Mouse (Mus musculus): ENCODE results near the gene Rnf145. TPM values are rescaled to one million over a fixed set of nuclear protein-coding genes. Genes with fewer than 3 reads are reported as not detected.

Rnf145 gene
- polyA plus RNA-seq, 1 experiment from 2014 or later, result 46.5 TPM

- H3K36me3 ChIP-seq, result peaks cover 9% of the 10 kb centered on the region
- no peak overlapping the region for H3K9ac ChIP-seq
- H3K4me2 ChIP-seq, result no peak overlapping the region
- no peak for ATAC-seq (ENCODE audit: extremely low read depth, insufficient number of reproducible peaks, low FRiP score, low TSS enrichment)
- H3K9me3 ChIP-seq, result 0 out of 2 replicates have a peak, but pooled peaks cover 5% of the 10 kb centered on the region
- no peak overlapping the region for H3K27ac ChIP-seq (replicated peaks)
- H3K27me3 ChIP-seq (replicated peaks), result no peaks in the 10 kb centered on the region
- no peaks in the 10 kb centered on the region for H3K4me1 ChIP-seq
- 91% methylated on average over 5 of the region's 5 CpGs for WGBS
- H3K4me3 ChIP-seq, result no peak overlapping the region
Observed at GRCm38 (mm10) chr11:44572781-44573180, 54.0 kb downstream of the Rnf145 start.

- no peak overlapping the region for H3K4me2 ChIP-seq
- H3K27me3 ChIP-seq (replicated peaks), result no peaks in the 10 kb centered on the region
- no peaks in the 10 kb centered on the region for H3K4me1 ChIP-seq
- no peak overlapping the region for H3K4me3 ChIP-seq
- no peak for ATAC-seq (ENCODE audit: extremely low read depth, insufficient number of reproducible peaks, low FRiP score, low TSS enrichment)
- H3K9ac ChIP-seq, result no peak overlapping the region
- H3K27ac ChIP-seq (replicated peaks), result no peak overlapping the region
- H3K36me3 ChIP-seq, result peaks cover 8% of the 10 kb centered on the region
- 0 out of 2 replicates have a peak, but pooled peaks cover 5% of the 10 kb centered on the region for H3K9me3 ChIP-seq
- WGBS, result 65% methylated on average over 3 of the region's 3 CpGs
Observed at GRCm38 (mm10) chr11:44573396-44573795, 54.6 kb downstream of the Rnf145 start.

GRCm38 (mm10) chr11:44574391-44574790 lies 55.6 kb downstream of the Rnf145 start:
- no peak overlapping the region for H3K4me2 ChIP-seq
- H3K9ac ChIP-seq, result no peak overlapping the region
- H3K9me3 ChIP-seq, result 0 out of 2 replicates have a peak, but pooled peaks cover 3% of the 10 kb centered on the region
- H3K27me3 ChIP-seq (replicated peaks), result no peaks in the 10 kb centered on the region
- H3K4me3 ChIP-seq, result no peak overlapping the region
- H3K36me3 ChIP-seq, result peaks cover 5% of the 10 kb centered on the region
- no peak overlapping the region for H3K27ac ChIP-seq (replicated peaks)
- no peaks in the 10 kb centered on the region for H3K4me1 ChIP-seq
- WGBS, result 84% methylated on average over 8 of the region's 8 CpGs
- no peak for ATAC-seq (ENCODE audit: extremely low read depth, insufficient number of reproducible peaks, low FRiP score, low TSS enrichment)

GRCm38 (mm10) chr11:44574820-44575219 lies 56.1 kb downstream of the Rnf145 start:
- 92% methylated on average over 5 of the region's 5 CpGs for WGBS
- Histone ChIP-seq H3K4me1 (no peaks in the 10 kb centered on the region), H3K9ac (no peak overlapping the region), H3K36me3 (0 out of 2 replicates have a peak, but pooled peaks cover 1% of the 10 kb centered on the region), H3K4me2 (no peak overlapping the region), H3K9me3 (no peaks in the 10 kb centered on the region), H3K27me3 (replicated peaks) (no peaks in the 10 kb centered on the region), H3K4me3 (no peak overlapping the region), H3K27ac (replicated peaks) (no peak overlapping the region)
- no peak for ATAC-seq (ENCODE audit: extremely low read depth, insufficient number of reproducible peaks, low FRiP score, low TSS enrichment)

- no peaks in the 10 kb centered on the region for H3K27me3 ChIP-seq (replicated peaks)
- no peaks in the 10 kb centered on the region for H3K4me1 ChIP-seq
- H3K9me3 ChIP-seq, result no peaks in the 10 kb centered on the region
- H3K27ac ChIP-seq (replicated peaks), result no peak overlapping the region
- ATAC-seq (ENCODE audit: extremely low read depth, insufficient number of reproducible peaks, low FRiP score, low TSS enrichment), result no peak
- no peak overlapping the region for H3K9ac ChIP-seq
- WGBS, result 77% methylated on average over 9 of the region's 9 CpGs
- no peaks in the 10 kb centered on the region for H3K36me3 ChIP-seq
- H3K4me3 ChIP-seq, result no peak overlapping the region
- H3K4me2 ChIP-seq, result no peak overlapping the region
Observed at GRCm38 (mm10) chr11:44577911-44578310, 59.1 kb downstream of the Rnf145 start.

- H3K9me3 ChIP-seq, result no peaks in the 10 kb centered on the region
- H3K4me3 ChIP-seq, result no peak overlapping the region
- H3K27ac ChIP-seq (replicated peaks), result no peak overlapping the region
- WGBS, result 25% methylated on average over 11 of the region's 11 CpGs
- peak overlapping the region; percentile 46 for H3K4me2 ChIP-seq
- no peaks in the 10 kb centered on the region for H3K36me3 ChIP-seq
- no peaks in the 10 kb centered on the region for H3K27me3 ChIP-seq (replicated peaks)
- H3K9ac ChIP-seq, result no peak overlapping the region
- H3K4me1 ChIP-seq, result no peaks in the 10 kb centered on the region
- ATAC-seq (ENCODE audit: extremely low read depth, insufficient number of reproducible peaks, low FRiP score, low TSS enrichment), result no peak
Observed at GRCm38 (mm10) chr11:44581277-44581683, 62.5 kb downstream of the Rnf145 start.

- WGBS, result 6% methylated on average over 3 of the region's 3 CpGs
- no peak for ATAC-seq (ENCODE audit: extremely low read depth, insufficient number of reproducible peaks, low FRiP score, low TSS enrichment)
Observed at GRCm38 (mm10) chr11:44586047-44586696, 67.4 kb downstream of the Rnf145 start.

GRCm38 (mm10) chr11:44593016-44593415 lies 74.3 kb downstream of the Rnf145 start:
- Histone ChIP-seq H3K9me3 (no peaks in the 10 kb centered on the region), H3K4me1 (peaks cover 8% of the 10 kb centered on the region; the same call in 1 of the 2 replicates), H3K27ac (replicated peaks) (no peak overlapping the region), H3K4me3 (no peak overlapping the region), H3K9ac (no peak overlapping the region), H3K27me3 (replicated peaks) (no peaks in the 10 kb centered on the region), H3K36me3 (no peaks in the 10 kb centered on the region), H3K4me2 (no peak overlapping the region)
- ATAC-seq (ENCODE audit: extremely low read depth, insufficient number of reproducible peaks, low FRiP score, low TSS enrichment), result no peak
- 84% methylated on average over 6 of the region's 6 CpGs for WGBS

More at GRCm38 (mm10) chr11:44586047-44586696, 67.4 kb downstream of the Rnf145 start:
- peaks cover 8% of the 10 kb centered on the region; the same call in 1 of the 2 replicates for H3K4me1 ChIP-seq
- no peaks in the 10 kb centered on the region for H3K27me3 ChIP-seq (replicated peaks)
- H3K4me2 ChIP-seq, result no peak overlapping the region
- H3K9ac ChIP-seq, result no peak overlapping the region
- no peaks in the 10 kb centered on the region for H3K36me3 ChIP-seq
- H3K4me3 ChIP-seq, result no peak overlapping the region
- H3K27ac ChIP-seq (replicated peaks), result no peak overlapping the region
- H3K9me3 ChIP-seq, result no peaks in the 10 kb centered on the region

- H3K27ac ChIP-seq (replicated peaks), result no peak overlapping the region
- no peak overlapping the region for H3K4me2 ChIP-seq
- H3K27me3 ChIP-seq (replicated peaks), result no peaks in the 10 kb centered on the region
- ATAC-seq (ENCODE audit: extremely low read depth, insufficient number of reproducible peaks, low FRiP score, low TSS enrichment), result no peak
- H3K9me3 ChIP-seq, result no peaks in the 10 kb centered on the region
- no peak overlapping the region for H3K4me3 ChIP-seq
- no peaks in the 10 kb centered on the region for H3K36me3 ChIP-seq
- H3K4me1 ChIP-seq, result peaks cover 8% of the 10 kb centered on the region; the same call in 1 of the 2 replicates
- no peak overlapping the region for H3K9ac ChIP-seq
- WGBS, result 74% methylated on average over 3 of the region's 3 CpGs
Observed at GRCm38 (mm10) chr11:44594768-44595167, 76.0 kb downstream of the Rnf145 start.

- Histone ChIP-seq H3K27me3 (replicated peaks) (peaks cover 15% of the 10 kb centered on the region), H3K4me2 (no peak overlapping the region), H3K36me3 (no peaks in the 10 kb centered on the region), H3K9me3 (no peaks in the 10 kb centered on the region), H3K9ac (no peak overlapping the region), H3K27ac (replicated peaks) (no peak overlapping the region), H3K4me3 (no peak overlapping the region), H3K4me1 (peaks cover 8% of the 10 kb centered on the region)
- 76% methylated on average over 8 of the region's 8 CpGs for WGBS
- no peak for ATAC-seq (ENCODE audit: extremely low read depth, insufficient number of reproducible peaks, low FRiP score, low TSS enrichment)
Observed at GRCm38 (mm10) chr11:44606881-44607280, 88.1 kb downstream of the Rnf145 start.

- Histone ChIP-seq H3K36me3 (no peaks in the 10 kb centered on the region), H3K27ac (replicated peaks) (no peak overlapping the region), H3K4me1 (peaks cover 25% of the 10 kb centered on the region), H3K27me3 (replicated peaks) (peaks cover 32% of the 10 kb centered on the region), H3K9ac (no peak overlapping the region), H3K4me3 (no peak overlapping the region), H3K9me3 (no peaks in the 10 kb centered on the region), H3K4me2 (no peak overlapping the region)
- 71% methylated on average over 11 of the region's 11 CpGs for WGBS
- no peak for ATAC-seq (ENCODE audit: extremely low read depth, insufficient number of reproducible peaks, low FRiP score, low TSS enrichment)
Observed at GRCm38 (mm10) chr11:44608646-44609045, 89.9 kb downstream of the Rnf145 start.

Measured in heart, embryonic 13.5 days (tissue).